Mouse (Mus musculus) intestine, postnatal 0 days (tissue): Measurements from ENCODE around the gene Oxct2b. TPM values are rescaled to one million over a fixed set of nuclear protein-coding genes. Genes with fewer than 3 reads are reported as not detected.
A peak's percentile ranks its signal among the peaks of the same experiment; 100 is the strongest.

Experiments
- ATAC-seq: fragments of 200-750 bp; cut with Nextera tagmentation; 2 replicates; pipeline ENCODE4 v1.8.0; 2017; ENCODE audit warnings: mild to moderate bottlenecking, moderate TSS enrichment, moderate library complexity
- H3K27ac ChIP-seq: fragments of 300-500 bp; sonication (generic); 2 replicates; pipeline ENCODE4 v1.5.1; 2014; ENCODE audit warnings: mild to moderate bottlenecking, low read depth, low read length, moderate library complexity
- H3K27me3 ChIP-seq: fragments of 300-500 bp; sonication (generic); replicated peaks from 2 replicates; pipeline ENCODE4 v1.6.1; 2014; ENCODE audit warnings: low read length, mixed read lengths; ENCODE audit not compliant: control insufficient read depth, insufficient read depth
- H3K36me3 ChIP-seq: fragments of 300-500 bp; sonication (generic); 2 replicates; pipeline ENCODE4 v1.6.1; 2014; ENCODE audit warnings: mild to moderate bottlenecking, moderate library complexity; ENCODE audit not compliant: control insufficient read depth, insufficient read depth
- H3K4me1 ChIP-seq: fragments of 300-500 bp; sonication (generic); replicated peaks from 2 replicates; pipeline ENCODE4 v1.6.1; 2014; ENCODE audit warnings: antibody characterized with exemption, low read length, mixed read lengths; ENCODE audit not compliant: control insufficient read depth, insufficient read depth
- H3K4me2 ChIP-seq: fragments of 300-500 bp; sonication (generic); replicated peaks from 2 replicates; pipeline ENCODE4 v1.6.1; 2014; ENCODE audit warnings: low read depth, mild to moderate bottlenecking, moderate library complexity
- H3K4me3 ChIP-seq: fragments of 300-500 bp; sonication (generic); 2 replicates; pipeline ENCODE4 v1.5.1; 2014; ENCODE audit warnings: low read depth, low read length
- H3K9ac ChIP-seq: fragments of 300-500 bp; sonication (generic); 2 replicates; pipeline ENCODE4 v1.6.1; 2014; ENCODE audit warnings: mild to moderate bottlenecking, low read depth, low read length
- H3K9me3 ChIP-seq: fragments of 300-500 bp; sonication (generic); 2 replicates; pipeline ENCODE4 v1.6.1; 2016; ENCODE audit warnings: mixed run types; ENCODE audit not compliant: control insufficient read depth
- CTCF ChIP-seq: sonication (generic); IDR thresholded peaks from 2 replicates; pipeline ENCODE4 v1.5.1; 2016; ENCODE audit warnings: low read depth, mild to moderate bottlenecking, control low read depth, antibody characterized with exemption, moderate library complexity
- WGBS: fragments of 180-500 bp; shearing (Covaris S2); extraction: QIAGEN DNeasy Blood & Tissue Kit; methylation state at CpG from one replicate; pipeline ENCODE4 v1.1.7; 2014; 5-methylcytosine and 5-hydroxymethylcytosine counted together
- polyA plus RNA-seq: library from polyadenylated mRNA; unstranded; fragments of >200 nt; fragmentation: Nextera tagmentation; extraction: Ambion mirVana; gene quantifications from 2 replicates; pipeline ENCODE4 v1.2.1, GENCODE M21; 2015

The Oxct2b gene
- 0.31 and 0.52 TPM in 2 replicates for polyA plus RNA-seq

DNA sequence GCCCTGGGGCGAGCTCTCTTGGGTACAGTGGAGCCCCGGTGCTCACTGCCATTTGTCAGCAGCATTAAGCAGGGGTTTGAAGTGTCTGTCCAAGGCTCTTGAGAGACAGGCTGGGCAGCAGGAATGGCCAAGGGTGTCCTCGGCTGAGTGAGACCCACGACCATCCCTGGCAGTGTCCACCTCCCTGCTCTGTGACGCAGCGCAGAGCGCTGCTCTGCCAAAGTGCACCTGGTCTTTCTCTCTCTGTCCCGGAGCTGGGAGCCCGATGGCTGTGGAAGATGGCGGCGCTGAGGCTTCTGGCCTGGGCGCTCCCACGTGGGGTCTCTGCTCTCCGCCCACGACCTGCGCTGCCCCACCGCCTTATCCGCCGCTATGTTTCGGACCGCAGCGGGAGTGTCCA is at the start of gene Oxct2b:
TSS of gene Oxct2b (plus strand) at position 256 of the 400 bp plus-strand sequence.
- Histone ChIP-seq H3K36me3 (no peaks in the 10 kb centered on the region), H3K4me1 (no peaks in the 10 kb centered on the region), H3K4me2 (peak within 1 kb of the TSS; percentile 51), H3K9me3 (no peaks in the 10 kb centered on the region), H3K27ac (no peak within 1 kb of the TSS), H3K27me3 (peaks cover 6% of the 10 kb centered on the region), H3K9ac (no peak within 1 kb of the TSS), H3K4me3 (0 out of 2 replicates have a peak within 1 kb of the TSS, but pooled peaks have one; percentile 2)
- 16% methylated on average over 22 of the region's 22 CpGs for WGBS
- TF ChIP-seq CTCF: no peak
- ATAC-seq: no peak

DNA sequence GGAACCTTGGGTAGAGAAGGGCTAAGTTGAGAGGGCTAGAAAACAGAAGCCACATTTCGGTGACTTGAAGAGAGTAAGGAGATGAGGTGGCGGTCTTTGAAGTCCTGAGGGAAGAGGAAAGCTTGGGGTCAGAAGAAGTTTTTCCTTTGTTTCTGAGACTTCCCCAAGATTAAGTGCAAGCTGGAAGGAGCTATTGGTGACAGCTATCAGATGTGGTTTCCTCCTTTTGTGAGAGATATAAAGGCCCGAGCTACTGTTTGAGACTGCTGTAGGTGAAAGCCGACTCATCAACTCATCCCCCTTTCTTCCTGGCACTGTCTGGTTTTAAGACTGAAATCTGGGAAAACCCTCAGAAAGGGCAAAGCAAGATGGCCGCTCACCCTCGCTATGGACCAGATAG is 47.4 kb upstream of the Oxct2b start:
- WGBS: 83% methylated on average over 6 of the region's 6 CpGs
- no peak for TF ChIP-seq CTCF
- Histone ChIP-seq H3K4me1 (no peaks in the 10 kb centered on the region), H3K27me3 (no peaks in the 10 kb centered on the region), H3K4me2 (no peak overlapping the region), H3K27ac (no peak overlapping the region), H3K9ac (no peak overlapping the region), H3K36me3 (no peaks in the 10 kb centered on the region), H3K4me3 (no peak overlapping the region), H3K9me3 (no peaks in the 10 kb centered on the region)
- no peak for ATAC-seq

DNA sequence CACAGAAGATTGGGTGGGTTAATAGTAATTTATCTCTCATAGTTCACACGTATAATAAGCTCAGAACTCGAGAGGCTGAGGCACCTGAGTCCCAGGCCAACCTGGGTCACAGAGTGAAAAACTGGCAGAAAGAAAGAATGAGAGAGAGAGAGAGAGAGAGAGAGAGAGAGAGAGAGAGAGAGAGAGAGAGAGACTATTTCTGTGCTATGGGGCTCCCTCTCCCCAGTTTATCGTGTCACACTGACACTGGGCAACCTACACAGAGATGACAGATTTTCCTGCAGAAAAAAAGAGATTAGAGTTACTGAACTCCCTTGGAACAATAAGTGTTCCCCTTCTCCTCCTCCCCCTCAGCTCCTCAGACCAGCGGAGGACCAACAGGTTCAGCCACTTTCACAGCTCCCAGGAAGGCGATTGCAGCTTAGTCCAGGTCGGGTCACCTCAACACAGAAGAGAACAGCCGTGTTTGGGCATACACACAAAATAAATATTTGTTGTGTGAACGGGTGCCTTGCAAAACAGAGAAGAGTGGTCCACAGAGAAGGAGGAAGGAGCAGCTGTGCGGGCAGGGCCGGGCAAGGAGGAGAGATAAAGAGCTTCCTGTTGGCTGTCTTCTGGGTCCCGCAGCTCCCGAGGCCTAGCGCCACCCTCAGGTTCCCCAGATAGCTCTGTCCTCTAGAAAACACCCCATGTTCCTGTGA is 44.6 kb upstream of the Oxct2b start:
- peak; percentile 71 for ATAC-seq
- H3K4me2 ChIP-seq: peak overlapping the region; percentile 57
- TF ChIP-seq CTCF: peak; percentile 72
- H3K9ac ChIP-seq: no peak overlapping the region
- no peaks in the 10 kb centered on the region for H3K9me3 ChIP-seq
- H3K27me3 ChIP-seq: no peaks in the 10 kb centered on the region
- no peak overlapping the region for H3K27ac ChIP-seq
- H3K36me3 ChIP-seq: no peaks in the 10 kb centered on the region
- H3K4me1 ChIP-seq: no peaks in the 10 kb centered on the region
- no peak overlapping the region for H3K4me3 ChIP-seq
- WGBS: 8% methylated on average over 13 of the region's 13 CpGs

DNA sequence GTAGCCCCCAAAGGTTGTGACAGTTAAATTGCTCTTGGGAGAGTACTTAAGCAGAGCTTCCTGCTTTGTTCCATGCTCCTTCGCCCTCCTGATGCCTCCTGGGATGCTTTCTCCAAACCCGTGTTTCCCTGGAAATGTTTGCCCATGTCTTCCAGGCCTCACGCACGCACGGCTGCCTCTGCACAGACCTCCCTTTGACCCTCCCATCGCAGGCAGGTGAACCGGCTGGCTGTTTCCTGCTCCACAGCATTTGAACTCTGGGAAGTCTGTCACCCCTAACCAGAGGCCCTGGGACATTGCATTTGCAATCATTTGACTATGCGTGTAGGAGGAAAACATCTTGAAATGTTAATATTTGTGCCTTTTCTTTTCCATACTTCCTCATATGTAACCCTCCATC is 39.1 kb upstream of the Oxct2b start:
- WGBS: 32% methylated on average over 8 of the region's 8 CpGs
- H3K27ac ChIP-seq: no peak overlapping the region
- no peak overlapping the region for H3K4me3 ChIP-seq
- no peaks in the 10 kb centered on the region for H3K9me3 ChIP-seq
- TF ChIP-seq CTCF: no peak
- no peaks in the 10 kb centered on the region for H3K4me1 ChIP-seq
- no peak overlapping the region for H3K4me2 ChIP-seq
- ATAC-seq: no peak
- no peaks in the 10 kb centered on the region for H3K36me3 ChIP-seq
- H3K27me3 ChIP-seq: no peaks in the 10 kb centered on the region
- H3K9ac ChIP-seq: no peak overlapping the region

DNA sequence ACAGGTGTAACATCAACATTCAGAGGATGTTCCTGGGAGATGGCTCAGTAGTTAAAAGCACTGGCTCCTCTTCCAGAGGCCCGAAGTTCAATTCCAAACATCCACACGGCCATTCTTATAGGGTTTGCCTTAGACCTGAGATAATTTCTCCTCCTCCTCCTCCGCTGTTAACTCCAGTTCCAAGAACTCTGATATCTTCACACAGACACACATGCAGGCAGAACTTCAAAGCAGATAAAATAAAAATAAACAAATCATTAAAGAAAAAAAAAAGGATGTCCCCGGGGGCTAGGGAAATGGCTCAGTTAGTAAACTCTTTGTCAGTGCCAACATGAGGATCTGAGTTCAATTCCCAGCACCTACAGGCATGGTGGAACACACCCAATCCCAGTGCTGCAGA is 37.8 kb upstream of the Oxct2b start:
- Histone ChIP-seq H3K27me3 (no peaks in the 10 kb centered on the region), H3K9ac (no peak overlapping the region), H3K9me3 (no peaks in the 10 kb centered on the region), H3K4me1 (no peaks in the 10 kb centered on the region), H3K27ac (no peak overlapping the region), H3K4me3 (no peak overlapping the region), H3K4me2 (no peak overlapping the region), H3K36me3 (no peaks in the 10 kb centered on the region)
- TF ChIP-seq CTCF: no peak
- no peak for ATAC-seq
- WGBS: 59% methylated on average over 4 of the region's 4 CpGs

DNA sequence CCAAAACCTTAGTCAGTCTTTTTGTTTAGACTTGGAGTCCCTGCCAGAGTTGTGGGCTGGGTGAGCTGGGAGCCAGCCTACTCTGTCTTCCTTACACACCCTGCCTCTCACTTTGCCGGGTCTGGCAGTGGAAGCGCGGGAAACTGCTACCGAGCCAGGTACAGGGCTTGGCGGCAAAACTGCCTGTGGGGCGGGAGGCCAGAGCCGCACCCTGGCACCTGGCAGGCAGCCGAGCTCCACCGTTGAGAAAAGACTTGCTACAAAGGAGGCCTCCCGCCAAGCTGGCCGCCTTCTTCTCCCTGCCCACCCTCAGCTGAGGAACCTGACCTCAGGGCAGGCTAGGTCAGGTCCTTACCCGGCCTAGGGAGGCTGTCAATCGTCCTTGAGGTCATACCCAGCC is 35.3 kb upstream of the Oxct2b start:
- Histone ChIP-seq H3K27ac (no peak overlapping the region), H3K4me2 (no peak overlapping the region), H3K27me3 (no peaks in the 10 kb centered on the region), H3K9ac (no peak overlapping the region), H3K4me1 (no peaks in the 10 kb centered on the region), H3K36me3 (no peaks in the 10 kb centered on the region), H3K9me3 (no peaks in the 10 kb centered on the region), H3K4me3 (no peak overlapping the region)
- ATAC-seq: peak; percentile 66; the same call in 1 of the 2 replicates
- 31% methylated on average over 13 of the region's 13 CpGs for whole genome bisulfite sequencing
- no peak for TF ChIP-seq CTCF
